Mouse (Mus musculus): ENCODE data around the gene Catip.

The Catip gene

GRCm38 (mm10) chr1:74342308-74342707, 19.6 kb upstream of the Catip start:
- no peak for DNase-seq (ENCODE audit: low read depth, low spot score)

- no peak for DNase-seq (ENCODE audit: low read depth, low spot score)
These were observed 18.7 kb upstream of the Catip start for GRCm38 (mm10) chr1:74343161-74343560.

- DNase-seq (ENCODE audit: low read depth, low spot score), result no peak
These were observed 17.6 kb upstream of the Catip start for GRCm38 (mm10) chr1:74344163-74344916.

- no peak for DNase-seq (ENCODE audit: low read depth, low spot score)
These were observed 10.6 kb upstream of the Catip start for GRCm38 (mm10) chr1:74351185-74351769.

GRCm38 (mm10) chr1:74352532-74353096, 9.3 kb upstream of the Catip start:
- DNase-seq (ENCODE audit: low read depth, low spot score), result no peak

GRCm38 (mm10) chr1:74353453-74354229, 8.3 kb upstream of the Catip start:
- DNase-seq (ENCODE audit: low read depth, low spot score), result no peak

GRCm38 (mm10) chr1:74357531-74357930, 4.4 kb upstream of the Catip start:
- no peak for DNase-seq (ENCODE audit: low read depth, low spot score)

- no peak for DNase-seq (ENCODE audit: low read depth, low spot score)
These were observed 1.9 kb upstream of the Catip start for GRCm38 (mm10) chr1:74359952-74360517.

GRCm38 (mm10) chr1:74362325-74363229, 669 bp downstream of the Catip start:
- DNase-seq (ENCODE audit: low read depth, low spot score), result no peak

- no peak for DNase-seq (ENCODE audit: low read depth, low spot score)
These were observed 1.5 kb downstream of the Catip start for GRCm38 (mm10) chr1:74363437-74363836.

GRCm38 (mm10) chr1:74364270-74364669, 2.4 kb downstream of the Catip start:
- no peak for DNase-seq (ENCODE audit: low read depth, low spot score)

GRCm38 (mm10) chr1:74367886-74368645, 6.2 kb downstream of the Catip start:
- no peak for DNase-seq (ENCODE audit: low read depth, low spot score)

- no peak for DNase-seq (ENCODE audit: low read depth, low spot score)
These were observed 8.1 kb downstream of the Catip start for GRCm38 (mm10) chr1:74370040-74370439.

- DNase-seq (ENCODE audit: low read depth, low spot score), result no peak
These were observed 11.5 kb downstream of the Catip start for GRCm38 (mm10) chr1:74373372-74373771.

- DNase-seq (ENCODE audit: low read depth, low spot score), result no peak
These were observed 13.1 kb downstream of the Catip start, which contains the start of gene Slc11a1 for GRCm38 (mm10) chr1:74374980-74375379. TSS of gene Slc11a1 (plus strand) at chr1:74375195.

- DNase-seq (ENCODE audit: low read depth, low spot score), result no peak
These were observed 13.7 kb downstream of the Catip start for GRCm38 (mm10) chr1:74375561-74375960.

GRCm38 (mm10) chr1:74376396-74376795, 14.5 kb downstream of the Catip start:
- DNase-seq (ENCODE audit: low read depth, low spot score), result no peak

GRCm38 (mm10) chr1:74379058-74379504, 17.2 kb downstream of the Catip start:
- DNase-seq (ENCODE audit: low read depth, low spot score), result no peak

- DNase-seq (ENCODE audit: low read depth, low spot score), result no peak
These were observed 18.6 kb downstream of the Catip start for GRCm38 (mm10) chr1:74380484-74380883.

GRCm38 (mm10) chr1:74381588-74382021, 19.7 kb downstream of the Catip start:
- no peak for DNase-seq (ENCODE audit: low read depth, low spot score)
